In the genomic region with DNA sequence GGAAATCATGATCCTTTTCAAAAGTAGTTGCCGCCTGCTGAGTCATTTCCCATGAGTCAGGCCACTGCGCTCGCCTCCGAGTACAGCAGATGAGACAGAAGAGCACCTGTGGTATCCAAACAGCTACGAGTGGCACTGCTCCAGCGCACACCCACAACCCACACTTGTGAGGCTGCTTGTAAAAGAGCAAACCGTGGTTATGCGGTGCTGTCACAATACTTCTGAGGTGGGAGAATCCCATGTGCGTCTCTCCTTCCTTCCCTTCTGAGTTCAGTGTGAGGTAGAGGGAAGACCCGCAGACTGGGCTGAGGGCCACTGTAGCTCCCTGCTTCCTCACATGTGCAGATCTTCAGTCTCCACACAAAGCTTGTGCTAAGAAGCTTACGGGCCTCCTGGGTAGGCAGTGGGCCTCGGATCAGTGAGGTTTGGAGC, we compare ENCODE assay signal across 9 mouse cellular contexts. TPM values are rescaled to one million over a fixed set of nuclear protein-coding genes. Genes with fewer than 3 reads are reported as not detected.
A peak's percentile ranks its signal among the peaks of the same experiment; 100 is the strongest.
DNase-seq lines count a peak whose midpoint lies in the region; ATAC-seq lines count a peak whose summit lies in the region.
"Had no signal": no experiment of that assay in that cellular context is flagged by ENCODE, and none has a peak within 500 bp of the region (broad histone marks: within the 10 kb centered on the region; RNA-seq: fewer than 3 reads in every experiment).

Gene Mpp4 (minus strand): TSS at position 360 of the 432 bp plus-strand sequence.

- H3K27ac ChIP-seq in brown adipose tissue, adult 24 weeks (replicated peaks; ENCODE audit: low read depth, low read length): peak within 1 kb of the TSS; percentile 93
- H3K27ac ChIP-seq in intestine, embryonic 16.5 days (ENCODE audit: low read length): no peak within 1 kb of the TSS
- H3K27ac ChIP-seq: hindbrain, embryonic 15.5 days had no signal

- H3K4me2 ChIP-seq in intestine, embryonic 16.5 days (ENCODE audit: low read depth, low read length): no peak within 1 kb of the TSS
- H3K4me2 ChIP-seq: hindbrain, embryonic 15.5 days had no signal

- WGBS in intestine, embryonic 16.5 days: 68% methylated on average over 12 of the region's 12 CpGs

- no peaks in the 10 kb centered on the region for H3K27me3 ChIP-seq in intestine, embryonic 16.5 days (replicated peaks; ENCODE audit: control insufficient read depth, insufficient read depth, low read length)
- H3K27me3 ChIP-seq: hindbrain, embryonic 15.5 days had no signal

- no peaks in the 10 kb centered on the region for H3K9me3 ChIP-seq in intestine, embryonic 16.5 days (ENCODE audit: control insufficient read depth, low read length)
- H3K9me3 ChIP-seq: hindbrain, embryonic 15.5 days had no signal

- peak; percentile 54 to 61 for DNase-seq in cerebellum, adult 18-20 months
- DNase-seq in cerebellum, adult 11 months: no peak
- DNase-seq in layer of hippocampus, adult 9-11 months: peak; percentile 87
- DNase-seq in right cerebral cortex, adult 2 months (ENCODE audit: low spot score in 2 of 2): peak; percentile 82 to 88
- no peak for DNase-seq in yolk sac, embryonic 10.5 days (ENCODE audit: low spot score)
- no peak for DNase-seq in spleen, postnatal 36 days (ENCODE audit: low spot score in 2 of 2)

- no peak for ATAC-seq in intestine, embryonic 16.5 days

- H3K4me3 ChIP-seq in brown adipose tissue, adult 24 weeks (ENCODE audit: insufficient read depth, low read depth, low read length): no peak within 1 kb of the TSS
- no peak within 1 kb of the TSS for H3K4me3 ChIP-seq in intestine, embryonic 16.5 days (ENCODE audit: low read length)
- H3K4me3 ChIP-seq: hindbrain, embryonic 15.5 days had no signal

- no peak within 1 kb of the TSS for H3K9ac ChIP-seq in intestine, embryonic 16.5 days (ENCODE audit: low read depth, low read length)
- H3K9ac ChIP-seq: hindbrain, embryonic 15.5 days had no signal

- H3K36me3 ChIP-seq in intestine, embryonic 16.5 days (ENCODE audit: control insufficient read depth, insufficient read depth, low read length): no peaks in the 10 kb centered on the region

- H3K4me1 ChIP-seq in brown adipose tissue, adult 24 weeks (ENCODE audit: control insufficient read depth, insufficient read depth, insufficient read length, low read length): peaks cover 36% of the 10 kb centered on the region
- H3K4me1 ChIP-seq in intestine, embryonic 16.5 days (ENCODE audit: control insufficient read depth, insufficient read depth, low read length): peaks cover 6% of the 10 kb centered on the region; the same call in 1 of the 2 replicates
- H3K4me1 ChIP-seq: hindbrain, embryonic 15.5 days had no signal

RNA-seq across cellular contexts. Expression of gene Mpp4, which starts in this region (rescaled TPM):
- 0.71 TPM in 1 of 2 replicates, not detected in the other for polyA plus RNA-seq in brown adipose tissue, adult 24 weeks (2012; ENCODE audit: insufficient read depth, insufficient read length, missing spikeins)
- 0.72 and 0.77 TPM in 2 replicates for polyA plus RNA-seq in intestine, embryonic 16.5 days (2015; fragmentation: Nextera tagmentation; extraction: Ambion mirVana)

Comparison
In these comparisons a context has a peak if more than half of its experiments do, and no peak if none do; other contexts are left out.
1. DNase-seq: peak in cerebellum, adult 18-20 months (2 of 2), layer of hippocampus, adult 9-11 months (single experiment) and right cerebral cortex, adult 2 months (2 of 2); none in cerebellum, adult 11 months (single experiment), yolk sac, embryonic 10.5 days (single experiment) and spleen, postnatal 36 days (0 of 2).